Mouse (Mus musculus) brain, embryonic 14.5 days (tissue): Measurements from ENCODE around the gene Mrpl44.

Experiments
- CTCF ChIP-seq: fragments of 200-500 bp; IDR thresholded peaks from 2 replicates; pipeline ENCODE4 v1.5.1; 2012; ENCODE audit warnings: inconsistent platforms, mild to moderate bottlenecking, moderate library complexity, borderline replicate concordance; ENCODE audit not compliant: insufficient read depth, insufficient read length; ENCODE audit errors: extremely low read depth
- POLR2A ChIP-seq: fragments of 200-500 bp; IDR thresholded peaks from 2 replicates; pipeline ENCODE4 v1.6.1; 2012; ENCODE audit warnings: mild to moderate bottlenecking, inconsistent platforms, borderline replicate concordance; ENCODE audit not compliant: poor library complexity, insufficient read depth, insufficient read length, severe bottlenecking; ENCODE audit errors: extremely low read depth

- TF ChIP-seq CTCF (no peak), POLR2A (no peak)
Observed at GRCm38 (mm10) chr1:79754936-79755335, 20.9 kb upstream of the Mrpl44 start.
